Mouse (Mus musculus) midbrain, embryonic 13.5 days (tissue): ENCODE measurements around the gene Lzic. TPM values are rescaled to one million over a fixed set of nuclear protein-coding genes. Genes with fewer than 3 reads are reported as not detected.
A peak's percentile ranks its signal among the peaks of the same experiment; 100 is the strongest.

Experiments used
- ATAC-seq: fragments of 200-750 bp; cut with Nextera tagmentation; 2 replicates; pipeline ENCODE4 v1.8.0; 2017; ENCODE audit warnings: mild to moderate bottlenecking, moderate TSS enrichment, moderate library complexity
- H3K27ac ChIP-seq: fragments of 300-500 bp; sonication (generic); 2 replicates; pipeline ENCODE4 v1.5.1; 2015; ENCODE audit warnings: inconsistent platforms, mild to moderate bottlenecking, moderate library complexity
- H3K27me3 ChIP-seq: fragments of 300-500 bp; sonication (generic); 2 replicates; pipeline ENCODE4 v1.6.1; 2015; ENCODE audit warnings: mild to moderate bottlenecking, inconsistent platforms
- H3K36me3 ChIP-seq: fragments of 300-500 bp; sonication (generic); 2 replicates; pipeline ENCODE4 v1.6.1; 2015; ENCODE audit warnings: mild to moderate bottlenecking, inconsistent platforms
- H3K4me1 ChIP-seq: fragments of 300-500 bp; sonication (generic); replicated peaks from 2 replicates; pipeline ENCODE4 v1.6.1; 2015; ENCODE audit warnings: inconsistent platforms
- H3K4me2 ChIP-seq: fragments of 300-500 bp; sonication (generic); replicated peaks from 2 replicates; pipeline ENCODE4 v1.6.1; 2015; ENCODE audit warnings: moderate library complexity, mild to moderate bottlenecking, inconsistent platforms
- H3K4me3 ChIP-seq: fragments of 300-500 bp; sonication (generic); replicated peaks from 2 replicates; pipeline ENCODE4 v1.5.1; 2015; ENCODE audit warnings: mild to moderate bottlenecking, inconsistent platforms
- H3K9ac ChIP-seq: fragments of 300-500 bp; sonication (generic); replicated peaks from 2 replicates; pipeline ENCODE4 v1.6.1; 2015; ENCODE audit warnings: mild to moderate bottlenecking, inconsistent platforms
- H3K9me3 ChIP-seq: fragments of 300-500 bp; sonication (generic); 2 replicates; pipeline ENCODE4 v1.6.1; 2016; ENCODE audit warnings: mild to moderate bottlenecking, inconsistent platforms
- WGBS: fragments of 180-500 bp; shearing (Covaris S2); methylation state at CpG from one replicate; pipeline ENCODE4 v1.1.7; 2015; 5-methylcytosine and 5-hydroxymethylcytosine counted together
- polyA plus RNA-seq: library from polyadenylated mRNA; unstranded; fragments of >200 nt; fragmentation: Nextera tagmentation; extraction: Ambion mirVana; gene quantifications from 2 replicates; pipeline ENCODE4 v1.2.1, GENCODE M21; 2015

Gene Lzic
- polyA plus RNA-seq, 1 experiment from 2014 or later, result 45.5 TPM

DNA sequence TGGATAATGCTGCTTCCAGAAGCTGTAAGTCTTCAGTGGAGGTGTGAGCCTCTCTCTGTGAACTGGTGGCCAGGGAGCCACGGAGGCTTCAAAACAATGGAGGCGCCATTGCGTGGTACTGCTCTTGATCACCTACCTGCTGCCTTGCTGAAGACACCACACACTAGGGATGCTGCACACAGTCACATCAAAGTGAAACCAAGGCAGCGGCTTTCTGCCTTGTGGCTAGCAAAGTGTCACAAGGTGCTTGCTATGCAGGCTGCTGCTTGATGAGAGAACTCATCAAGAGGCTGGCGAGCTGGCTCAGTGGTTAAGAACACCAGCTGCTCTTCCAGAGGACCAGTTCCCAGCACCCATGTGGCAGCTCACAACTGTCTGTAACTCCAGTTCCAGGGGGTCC is 30.7 kb downstream of the Lzic start:
- no peaks in the 10 kb centered on the region for H3K9me3 ChIP-seq
- H3K9ac ChIP-seq, result no peak overlapping the region
- H3K36me3 ChIP-seq, result no peaks in the 10 kb centered on the region
- no peaks in the 10 kb centered on the region for H3K27me3 ChIP-seq
- no peak overlapping the region for H3K4me2 ChIP-seq
- ATAC-seq, result no peak
- no peak overlapping the region for H3K4me3 ChIP-seq
- no peak overlapping the region for H3K27ac ChIP-seq
- peaks cover 24% of the 10 kb centered on the region for H3K4me1 ChIP-seq
- 91% methylated on average over 5 of the region's 5 CpGs for WGBS

DNA sequence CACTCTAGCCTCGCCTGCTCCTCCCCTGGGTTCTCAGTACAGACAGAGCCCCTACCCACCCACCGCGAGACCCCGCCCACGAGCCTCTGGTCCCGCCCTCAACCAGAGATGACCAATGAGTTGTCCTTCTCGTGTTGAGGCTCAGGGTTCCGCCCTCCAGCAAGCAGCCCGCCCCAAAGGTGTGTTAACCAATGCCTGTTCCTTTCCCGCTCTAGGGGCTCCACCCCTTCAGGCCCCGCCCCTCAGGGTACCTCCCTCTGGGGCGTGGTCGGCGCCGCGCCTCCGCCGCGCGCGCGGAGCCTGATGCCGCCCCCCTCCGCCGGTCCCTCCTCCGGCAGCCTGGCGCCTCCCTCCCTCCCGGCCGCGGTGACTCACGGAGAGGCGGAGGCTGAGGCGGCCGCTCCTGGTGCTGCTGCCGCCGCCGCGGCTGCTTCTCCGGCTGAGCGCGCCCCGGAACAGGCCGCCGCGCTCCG is 32.9 kb downstream of the Lzic start, which contains the start of gene Ctnnbip1:
Gene Ctnnbip1 (plus strand): TSS at position 369 of the 473 bp plus-strand sequence.
- H3K36me3 ChIP-seq, result no peaks in the 10 kb centered on the region
- H3K27me3 ChIP-seq, result no peaks in the 10 kb centered on the region
- no peaks in the 10 kb centered on the region for H3K9me3 ChIP-seq
- peaks cover 23% of the 10 kb centered on the region for H3K4me1 ChIP-seq
- ATAC-seq, result peak; percentile 98
- peak within 1 kb of the TSS; percentile 53; the same call in 1 of the 2 replicates for H3K27ac ChIP-seq
- peak within 1 kb of the TSS; percentile 92 for H3K9ac ChIP-seq
- H3K4me3 ChIP-seq, result peak within 1 kb of the TSS; percentile 86
- peak within 1 kb of the TSS; percentile 93 for H3K4me2 ChIP-seq
- under 1% methylated on average over 27 of the region's 46 CpGs for WGBS

- H3K27me3 ChIP-seq, result no peaks in the 10 kb centered on the region
- peak overlapping the region; percentile 86 for H3K4me3 ChIP-seq
- H3K9ac ChIP-seq, result peak overlapping the region; percentile 92
- no peaks in the 10 kb centered on the region for H3K9me3 ChIP-seq
- ATAC-seq, result no peak
- H3K4me2 ChIP-seq, result peak overlapping the region; percentile 93
- H3K36me3 ChIP-seq, result no peaks in the 10 kb centered on the region
- peaks cover 26% of the 10 kb centered on the region for H3K4me1 ChIP-seq
- 2% methylated on average over 47 of the region's 52 CpGs for WGBS
- H3K27ac ChIP-seq, result peak overlapping the region; percentile 53; the same call in 1 of the 2 replicates
These were observed 33.6 kb downstream of the Lzic start for GRCm38 (mm10) chr4:149518351-149519220.

GRCm38 (mm10) chr4:149521258-149521657 is 36.2 kb downstream of the Lzic start:
- Histone ChIP-seq H3K36me3 (no peaks in the 10 kb centered on the region), H3K9ac (no peak overlapping the region), H3K27ac (no peak overlapping the region), H3K4me2 (no peak overlapping the region), H3K9me3 (no peaks in the 10 kb centered on the region), H3K4me1 (peaks cover 46% of the 10 kb centered on the region), H3K27me3 (no peaks in the 10 kb centered on the region), H3K4me3 (no peak overlapping the region)
- ATAC-seq, result no peak
- WGBS, result 74% methylated on average over 10 of the region's 10 CpGs

GRCm38 (mm10) chr4:149523961-149524360 is 38.9 kb downstream of the Lzic start:
- ATAC-seq, result no peak
- no peaks in the 10 kb centered on the region for H3K36me3 ChIP-seq
- 69% methylated on average over 6 of the region's 6 CpGs for WGBS
- no peak overlapping the region for H3K27ac ChIP-seq
- H3K9me3 ChIP-seq, result no peaks in the 10 kb centered on the region
- H3K4me2 ChIP-seq, result no peak overlapping the region
- no peak overlapping the region for H3K9ac ChIP-seq
- no peak overlapping the region for H3K4me3 ChIP-seq
- H3K27me3 ChIP-seq, result no peaks in the 10 kb centered on the region
- peaks cover 52% of the 10 kb centered on the region for H3K4me1 ChIP-seq

GRCm38 (mm10) chr4:149525170-149525569 is 40.1 kb downstream of the Lzic start:
- Histone ChIP-seq H3K4me1 (peaks cover 46% of the 10 kb centered on the region), H3K4me3 (no peak overlapping the region), H3K9ac (no peak overlapping the region), H3K27me3 (no peaks in the 10 kb centered on the region), H3K9me3 (no peaks in the 10 kb centered on the region), H3K27ac (no peak overlapping the region), H3K36me3 (no peaks in the 10 kb centered on the region), H3K4me2 (no peak overlapping the region)
- ATAC-seq, result no peak
- 93% methylated on average over 4 of the region's 4 CpGs for WGBS

GRCm38 (mm10) chr4:149525811-149526210 is 40.8 kb downstream of the Lzic start:
- H3K9ac ChIP-seq, result no peak overlapping the region
- peaks cover 41% of the 10 kb centered on the region for H3K4me1 ChIP-seq
- H3K27ac ChIP-seq, result no peak overlapping the region
- WGBS, result 71% methylated on average over 6 of the region's 6 CpGs
- H3K4me2 ChIP-seq, result no peak overlapping the region
- no peak overlapping the region for H3K4me3 ChIP-seq
- no peaks in the 10 kb centered on the region for H3K9me3 ChIP-seq
- ATAC-seq, result no peak
- H3K36me3 ChIP-seq, result no peaks in the 10 kb centered on the region
- no peaks in the 10 kb centered on the region for H3K27me3 ChIP-seq

DNA sequence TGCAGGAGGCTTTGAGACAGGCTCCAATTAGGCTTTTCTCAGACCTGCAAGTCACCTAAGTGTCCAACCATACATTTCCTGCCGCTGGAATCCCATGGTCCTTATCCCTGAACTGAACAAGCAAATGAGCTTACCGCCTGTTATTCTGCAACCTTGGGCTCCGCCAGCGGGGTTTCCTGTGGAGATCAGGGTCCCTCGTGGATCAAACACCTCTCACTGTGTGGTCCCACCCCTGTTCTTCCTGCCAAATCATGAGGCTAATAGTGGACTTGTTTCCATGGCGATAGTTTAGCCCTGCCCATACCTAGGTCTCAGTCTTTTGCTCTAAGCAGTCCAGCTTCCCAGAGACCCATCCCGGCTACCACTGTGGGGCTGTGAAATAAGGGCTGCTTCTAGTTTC is 41.3 kb downstream of the Lzic start:
- Histone ChIP-seq H3K27ac (no peak overlapping the region; the same call in 1 of the 2 replicates), H3K9ac (no peak overlapping the region), H3K4me3 (no peak overlapping the region), H3K4me1 (peaks cover 36% of the 10 kb centered on the region), H3K9me3 (no peaks in the 10 kb centered on the region), H3K36me3 (no peaks in the 10 kb centered on the region), H3K4me2 (no peak overlapping the region), H3K27me3 (no peaks in the 10 kb centered on the region)
- ATAC-seq, result no peak
- 29% methylated on average over 7 of the region's 7 CpGs for WGBS

- Histone ChIP-seq H3K4me1 (peaks cover 35% of the 10 kb centered on the region), H3K27ac (no peak overlapping the region), H3K4me3 (no peak overlapping the region), H3K27me3 (no peaks in the 10 kb centered on the region), H3K4me2 (no peak overlapping the region), H3K9me3 (no peaks in the 10 kb centered on the region), H3K9ac (no peak overlapping the region), H3K36me3 (peaks cover 4% of the 10 kb centered on the region; the same call in 1 of the 2 replicates)
- 87% methylated on average over 15 of the region's 15 CpGs for WGBS
- no peak for ATAC-seq
These were observed 42.8 kb downstream of the Lzic start for GRCm38 (mm10) chr4:149527621-149528354.

DNA sequence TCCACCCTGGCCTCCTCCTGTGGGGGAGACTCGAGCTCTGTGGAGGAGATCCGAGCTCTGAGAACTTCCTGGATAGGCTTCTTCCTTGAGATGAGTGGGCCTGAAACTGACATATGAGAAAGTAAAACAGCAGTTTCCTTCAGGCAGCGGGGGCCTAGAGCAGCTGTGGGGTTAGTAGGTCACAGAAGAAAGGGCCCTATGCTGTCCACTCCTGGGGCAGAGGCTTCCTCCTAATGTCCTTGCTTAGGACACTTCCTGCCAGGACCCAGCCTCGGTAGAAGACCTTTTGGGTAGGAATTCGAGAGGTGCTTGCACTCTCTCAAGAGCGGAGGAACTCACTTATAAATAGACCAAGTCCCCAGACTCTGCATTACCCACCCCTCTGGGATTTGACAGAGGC is 44.7 kb downstream of the Lzic start:
- no peak for ATAC-seq
- H3K36me3 ChIP-seq, result peaks cover 8% of the 10 kb centered on the region; the same call in 1 of the 2 replicates
- H3K4me2 ChIP-seq, result no peak overlapping the region
- H3K4me3 ChIP-seq, result no peak overlapping the region
- H3K27ac ChIP-seq, result no peak overlapping the region
- 87% methylated on average over 6 of the region's 6 CpGs for WGBS
- H3K9ac ChIP-seq, result no peak overlapping the region
- H3K27me3 ChIP-seq, result no peaks in the 10 kb centered on the region
- no peaks in the 10 kb centered on the region for H3K9me3 ChIP-seq
- peaks cover 27% of the 10 kb centered on the region for H3K4me1 ChIP-seq

- no peaks in the 10 kb centered on the region; the same call in 1 of the 2 replicates for H3K36me3 ChIP-seq
- H3K9ac ChIP-seq, result no peak overlapping the region
- H3K27me3 ChIP-seq, result no peaks in the 10 kb centered on the region
- no peak for ATAC-seq
- H3K4me3 ChIP-seq, result no peak overlapping the region
- no peak overlapping the region for H3K4me2 ChIP-seq
- no peaks in the 10 kb centered on the region for H3K9me3 ChIP-seq
- no peak overlapping the region for H3K27ac ChIP-seq
- H3K4me1 ChIP-seq, result peaks cover 18% of the 10 kb centered on the region
- 89% methylated on average over 8 of the region's 8 CpGs for WGBS
These were observed 54.4 kb downstream of the Lzic start for GRCm38 (mm10) chr4:149539441-149539840.

GRCm38 (mm10) chr4:149541935-149542334 is 56.9 kb downstream of the Lzic start:
- 74% methylated on average over 5 of the region's 5 CpGs for WGBS
- Histone ChIP-seq H3K27ac (peak overlapping the region; percentile 30; the same call in 1 of the 2 replicates), H3K36me3 (peaks cover 20% of the 10 kb centered on the region), H3K4me1 (peaks cover 18% of the 10 kb centered on the region), H3K9me3 (no peaks in the 10 kb centered on the region), H3K4me3 (no peak overlapping the region), H3K4me2 (no peak overlapping the region), H3K27me3 (no peaks in the 10 kb centered on the region), H3K9ac (no peak overlapping the region)
- no peak for ATAC-seq
